Mouse (Mus musculus): ENCODE measurements around the gene Sh3rf1. TPM values are rescaled to one million over a fixed set of nuclear protein-coding genes. Genes with fewer than 3 reads are reported as not detected.

The Sh3rf1 gene
- polyA plus RNA-seq, 1 experiment from 2014 or later: 6.4 TPM

GRCm38 (mm10) chr8:61310403-61310871, 86.8 kb downstream of the Sh3rf1 start:
- Histone ChIP-seq H3K27ac (ENCODE audit: low read depth, low read length) (no peak overlapping the region), H3K4me2 (no peak overlapping the region), H3K4me3 (ENCODE audit: low read depth, low read length) (no peak overlapping the region), H3K9ac (ENCODE audit: low read depth, low read length) (no peak overlapping the region), H3K36me3 (ENCODE audit: control insufficient read depth, insufficient read depth, low read length) (no peaks in the 10 kb centered on the region), H3K27me3 (ENCODE audit: control insufficient read depth, insufficient read depth, low read length) (no peaks in the 10 kb centered on the region), H3K4me1 (ENCODE audit: control insufficient read depth, insufficient read depth, low read length) (0 out of 2 replicates have a peak, but pooled peaks cover 2% of the 10 kb centered on the region), H3K9me3 (replicated peaks; ENCODE audit: control insufficient read depth, low read length) (no peaks in the 10 kb centered on the region)
- no peak for ATAC-seq (replicated peaks; ENCODE audit: insufficient number of reproducible peaks, low FRiP score, low TSS enrichment)
- 59% methylated on average over 9 of the region's 9 CpGs for WGBS (ENCODE audit: insufficient replicate concordance)

- Histone ChIP-seq H3K4me1 (ENCODE audit: control insufficient read depth, insufficient read depth, low read length) (0 out of 2 replicates have a peak, but pooled peaks cover 2% of the 10 kb centered on the region), H3K9ac (ENCODE audit: low read depth, low read length) (no peak overlapping the region), H3K36me3 (ENCODE audit: control insufficient read depth, insufficient read depth, low read length) (no peaks in the 10 kb centered on the region), H3K27ac (ENCODE audit: low read depth, low read length) (no peak overlapping the region), H3K4me3 (ENCODE audit: low read depth, low read length) (no peak overlapping the region), H3K4me2 (no peak overlapping the region), H3K27me3 (ENCODE audit: control insufficient read depth, insufficient read depth, low read length) (no peaks in the 10 kb centered on the region), H3K9me3 (replicated peaks; ENCODE audit: control insufficient read depth, low read length) (no peaks in the 10 kb centered on the region)
- WGBS (ENCODE audit: insufficient replicate concordance): 85% methylated on average over 7 of the region's 7 CpGs
- ATAC-seq (replicated peaks; ENCODE audit: insufficient number of reproducible peaks, low FRiP score, low TSS enrichment): no peak
Observed at GRCm38 (mm10) chr8:61313016-61313415, 89.3 kb downstream of the Sh3rf1 start.

- no peak for ATAC-seq (replicated peaks; ENCODE audit: insufficient number of reproducible peaks, low FRiP score, low TSS enrichment)
Observed at GRCm38 (mm10) chr8:61316012-61316767, 92.5 kb downstream of the Sh3rf1 start.

GRCm38 (mm10) chr8:61316813-61317534, 93.3 kb downstream of the Sh3rf1 start:
- Histone ChIP-seq H3K36me3 (ENCODE audit: control insufficient read depth, insufficient read depth, low read length) (no peaks in the 10 kb centered on the region), H3K9ac (ENCODE audit: low read depth, low read length) (no peak overlapping the region), H3K4me1 (ENCODE audit: control insufficient read depth, insufficient read depth, low read length) (no peaks in the 10 kb centered on the region; the same call in 1 of the 2 replicates), H3K4me2 (no peak overlapping the region), H3K27me3 (ENCODE audit: control insufficient read depth, insufficient read depth, low read length) (no peaks in the 10 kb centered on the region), H3K27ac (ENCODE audit: low read depth, low read length) (no peak overlapping the region), H3K9me3 (replicated peaks; ENCODE audit: control insufficient read depth, low read length) (no peaks in the 10 kb centered on the region), H3K4me3 (ENCODE audit: low read depth, low read length) (no peak overlapping the region)
- ATAC-seq (replicated peaks; ENCODE audit: insufficient number of reproducible peaks, low FRiP score, low TSS enrichment): no peak
- 79% methylated on average over 10 of the region's 10 CpGs for WGBS (ENCODE audit: insufficient replicate concordance)

More at GRCm38 (mm10) chr8:61316012-61316767, 92.5 kb downstream of the Sh3rf1 start:
- no peaks in the 10 kb centered on the region for H3K36me3 ChIP-seq (ENCODE audit: control insufficient read depth, insufficient read depth, low read length)
- no peaks in the 10 kb centered on the region for H3K9me3 ChIP-seq (replicated peaks; ENCODE audit: control insufficient read depth, low read length)
- no peak overlapping the region for H3K4me2 ChIP-seq
- 72% methylated on average over 10 of the region's 10 CpGs for WGBS (ENCODE audit: insufficient replicate concordance)
- no peak overlapping the region for H3K9ac ChIP-seq (ENCODE audit: low read depth, low read length)
- no peaks in the 10 kb centered on the region for H3K27me3 ChIP-seq (ENCODE audit: control insufficient read depth, insufficient read depth, low read length)
- H3K27ac ChIP-seq (ENCODE audit: low read depth, low read length): no peak overlapping the region
- 0 out of 2 replicates have a peak, but pooled peaks cover under 1% of the 10 kb centered on the region for H3K4me1 ChIP-seq (ENCODE audit: control insufficient read depth, insufficient read depth, low read length)
- no peak overlapping the region for H3K4me3 ChIP-seq (ENCODE audit: low read depth, low read length)

- Histone ChIP-seq H3K36me3 (ENCODE audit: control insufficient read depth, insufficient read depth, low read length) (no peaks in the 10 kb centered on the region), H3K4me1 (ENCODE audit: control insufficient read depth, insufficient read depth, low read length) (peaks cover 5% of the 10 kb centered on the region), H3K9ac (ENCODE audit: low read depth, low read length) (no peak overlapping the region), H3K9me3 (replicated peaks; ENCODE audit: control insufficient read depth, low read length) (no peaks in the 10 kb centered on the region), H3K4me3 (ENCODE audit: low read depth, low read length) (no peak overlapping the region), H3K4me2 (no peak overlapping the region), H3K27ac (ENCODE audit: low read depth, low read length) (no peak overlapping the region), H3K27me3 (ENCODE audit: control insufficient read depth, insufficient read depth, low read length) (no peaks in the 10 kb centered on the region)
- no peak for ATAC-seq (replicated peaks; ENCODE audit: insufficient number of reproducible peaks, low FRiP score, low TSS enrichment)
- WGBS (ENCODE audit: insufficient replicate concordance): 64% methylated on average over 6 of the region's 6 CpGs
Observed at GRCm38 (mm10) chr8:61317535-61318136, 94.0 kb downstream of the Sh3rf1 start.

- Histone ChIP-seq H3K4me1 (ENCODE audit: control insufficient read depth, insufficient read depth, low read length) (peaks cover 8% of the 10 kb centered on the region), H3K4me2 (no peak overlapping the region), H3K9me3 (replicated peaks; ENCODE audit: control insufficient read depth, low read length) (no peaks in the 10 kb centered on the region), H3K36me3 (ENCODE audit: control insufficient read depth, insufficient read depth, low read length) (no peaks in the 10 kb centered on the region), H3K9ac (ENCODE audit: low read depth, low read length) (no peak overlapping the region), H3K4me3 (ENCODE audit: low read depth, low read length) (no peak overlapping the region), H3K27me3 (ENCODE audit: control insufficient read depth, insufficient read depth, low read length) (no peaks in the 10 kb centered on the region), H3K27ac (ENCODE audit: low read depth, low read length) (no peak overlapping the region)
- WGBS (ENCODE audit: insufficient replicate concordance): 79% methylated on average over 3 of the region's 3 CpGs
- ATAC-seq (replicated peaks; ENCODE audit: insufficient number of reproducible peaks, low FRiP score, low TSS enrichment): no peak
Observed at GRCm38 (mm10) chr8:61321216-61321615, 97.5 kb downstream of the Sh3rf1 start.

- H3K4me3 ChIP-seq (ENCODE audit: low read depth, low read length): no peak overlapping the region
- no peak for ATAC-seq (replicated peaks; ENCODE audit: insufficient number of reproducible peaks, low FRiP score, low TSS enrichment)
- H3K4me2 ChIP-seq: no peak overlapping the region
- H3K27me3 ChIP-seq (ENCODE audit: control insufficient read depth, insufficient read depth, low read length): no peaks in the 10 kb centered on the region
- no peaks in the 10 kb centered on the region for H3K9me3 ChIP-seq (replicated peaks; ENCODE audit: control insufficient read depth, low read length)
- H3K36me3 ChIP-seq (ENCODE audit: control insufficient read depth, insufficient read depth, low read length): no peaks in the 10 kb centered on the region
- H3K9ac ChIP-seq (ENCODE audit: low read depth, low read length): no peak overlapping the region
- no peak overlapping the region for H3K27ac ChIP-seq (ENCODE audit: low read depth, low read length)
- peaks cover 8% of the 10 kb centered on the region for H3K4me1 ChIP-seq (ENCODE audit: control insufficient read depth, insufficient read depth, low read length)
- 71% methylated on average over 5 of the region's 5 CpGs for WGBS (ENCODE audit: insufficient replicate concordance)
Observed at GRCm38 (mm10) chr8:61321780-61322179, 98.1 kb downstream of the Sh3rf1 start.

- Histone ChIP-seq H3K4me3 (ENCODE audit: low read depth, low read length) (no peak overlapping the region), H3K27ac (ENCODE audit: low read depth, low read length) (no peak overlapping the region), H3K4me1 (ENCODE audit: control insufficient read depth, insufficient read depth, low read length) (peaks cover 8% of the 10 kb centered on the region), H3K4me2 (no peak overlapping the region), H3K9me3 (replicated peaks; ENCODE audit: control insufficient read depth, low read length) (no peaks in the 10 kb centered on the region), H3K27me3 (ENCODE audit: control insufficient read depth, insufficient read depth, low read length) (no peaks in the 10 kb centered on the region), H3K9ac (ENCODE audit: low read depth, low read length) (no peak overlapping the region), H3K36me3 (ENCODE audit: control insufficient read depth, insufficient read depth, low read length) (no peaks in the 10 kb centered on the region)
- 48% methylated on average over 8 of the region's 8 CpGs for WGBS (ENCODE audit: insufficient replicate concordance)
- no peak for ATAC-seq (replicated peaks; ENCODE audit: insufficient number of reproducible peaks, low FRiP score, low TSS enrichment)
Observed at GRCm38 (mm10) chr8:61322462-61322861, 98.8 kb downstream of the Sh3rf1 start.

Measured in heart, embryonic 11.5 days (tissue).